Mouse (Mus musculus): Measurements from ENCODE around the gene C1qtnf12.

The C1qtnf12 gene

DNA sequence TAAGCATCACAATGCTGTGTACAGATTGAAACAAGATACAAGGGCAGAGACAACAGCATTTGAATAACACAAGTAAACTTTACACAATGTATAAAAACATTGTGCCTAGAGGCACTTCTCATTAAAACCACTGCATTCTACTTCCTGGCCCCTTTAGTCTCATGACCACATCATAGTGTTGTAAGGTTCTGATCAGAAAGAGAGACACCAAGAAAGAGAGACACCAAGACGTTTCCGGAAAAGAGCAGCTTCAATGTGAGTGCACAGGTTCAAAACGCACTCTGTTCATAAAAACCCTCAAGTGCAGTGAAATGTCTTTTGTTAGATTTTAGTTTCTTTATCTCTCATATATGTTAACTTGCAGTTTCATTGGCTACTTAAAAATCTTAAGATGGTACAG, 42.0 kb downstream of the C1qtnf12 start:
- DNase-seq: no peak

DNA sequence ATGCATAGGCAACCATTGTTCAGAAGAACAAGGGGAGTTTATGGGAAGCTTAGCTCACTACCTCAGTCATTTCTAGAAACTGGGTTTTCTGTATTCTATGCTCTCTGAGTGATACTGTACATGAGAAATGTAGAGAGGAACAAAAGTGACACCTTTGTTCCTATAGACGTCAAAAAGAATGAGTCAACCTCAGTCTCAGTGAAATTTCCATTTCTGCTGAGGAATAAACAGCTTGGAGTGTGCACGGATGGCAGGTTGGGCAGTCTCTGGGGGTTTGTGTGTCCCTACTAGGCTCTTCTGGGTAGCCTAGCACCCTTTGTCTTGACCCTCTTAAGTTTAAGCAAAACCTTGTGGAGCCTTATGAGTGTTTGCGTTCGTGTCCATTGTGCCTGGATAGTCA, 46.3 kb downstream of the C1qtnf12 start:
- DNase-seq: no peak

DNA sequence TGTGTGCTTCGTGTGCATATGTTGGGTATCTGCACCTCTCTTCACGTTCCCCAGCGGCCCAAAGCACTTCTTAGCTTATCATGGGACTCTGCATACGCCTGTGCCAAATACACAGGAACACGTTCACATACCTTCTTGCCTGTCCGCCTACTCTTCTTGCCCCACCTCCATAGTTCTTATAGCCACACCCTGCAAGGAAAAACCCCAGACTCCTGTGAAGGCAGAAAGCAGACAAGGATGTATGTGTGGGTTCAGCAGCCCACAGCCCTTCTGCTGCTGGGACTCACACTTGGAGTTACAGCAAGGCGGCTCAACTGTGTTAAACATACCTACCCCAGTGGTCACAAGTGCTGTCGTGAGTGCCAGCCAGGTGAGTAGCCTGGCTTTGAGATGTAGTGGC, 51.5 kb downstream of the C1qtnf12 start, which contains the start of gene Tnfrsf4:
Gene Tnfrsf4, plus strand, starts transcription at position 207 of the 400 bp plus-strand sequence.
- no peak for DNase-seq

DNA sequence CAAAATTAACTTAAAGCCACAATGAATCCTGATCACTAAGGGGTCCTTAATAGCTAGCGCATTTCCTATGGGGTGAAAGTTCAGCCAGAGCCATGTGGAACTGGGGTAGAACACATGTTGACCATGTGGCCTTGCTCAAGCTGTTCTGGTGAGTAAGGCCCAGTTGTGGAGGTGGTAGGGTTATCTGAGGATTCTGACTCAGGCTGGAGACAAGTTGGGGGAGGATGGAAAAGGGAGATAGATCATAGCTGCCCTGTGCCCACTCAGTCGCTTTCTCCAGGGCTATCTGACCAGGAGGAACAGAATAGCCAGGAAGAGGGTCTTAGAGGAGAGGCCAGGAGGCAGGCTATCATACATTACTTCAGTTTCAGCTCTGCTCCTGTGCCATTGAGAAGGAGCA, 52.3 kb downstream of the C1qtnf12 start:
- no peak for DNase-seq
